Mouse (Mus musculus) brain, embryonic 14.5 days (tissue): ENCODE measurements around the gene Tox3.

Experiments used
- CTCF ChIP-seq: fragments of 200-500 bp; IDR thresholded peaks from 2 replicates; pipeline ENCODE4 v1.5.1; 2012; ENCODE audit warnings: inconsistent platforms, mild to moderate bottlenecking, moderate library complexity, borderline replicate concordance; ENCODE audit not compliant: insufficient read depth, insufficient read length; ENCODE audit errors: extremely low read depth
- POLR2A ChIP-seq: fragments of 200-500 bp; IDR thresholded peaks from 2 replicates; pipeline ENCODE4 v1.6.1; 2012; ENCODE audit warnings: mild to moderate bottlenecking, inconsistent platforms, borderline replicate concordance; ENCODE audit not compliant: poor library complexity, insufficient read depth, insufficient read length, severe bottlenecking; ENCODE audit errors: extremely low read depth

- no peak for TF ChIP-seq CTCF
- TF ChIP-seq POLR2A: no peak
These were observed 17.5 kb downstream of the Tox3 start for GRCm38 (mm10) chr8:90330377-90331285.
